Mouse (Mus musculus) layer of hippocampus, postnatal 25 days (tissue): ENCODE data around the gene Kbtbd3. TPM values are rescaled to one million over a fixed set of nuclear protein-coding genes. Genes with fewer than 3 reads are reported as not detected.

Experiments
- DNase-seq, 2 experiments: peaks; one replicate each; pipeline ENCODE4 v3.0.0; 2022; ENCODE audit warnings: mixed read lengths in 2 of 2, low spot score in 1 of 2; ENCODE audit errors: extremely low spot score in 1 of 2
- total RNA-seq, 2 experiments: library from RNA; stranded (reverse); gene quantifications; 2 replicates each; pipeline ENCODE4 v1.2.3; 2021

The Kbtbd3 gene
- 10 to 100 TPM; 10.4 to 11.2 TPM for total RNA-seq

- DNase-seq, result peak; percentile 89 to 91
Observed at GRCm38 (mm10) chr9:4309351-4310085, at the start of gene Kbtbd3, which contains the start of gene Aasdhppt. Gene Kbtbd3 (plus strand): TSS chr9:4309833. Gene Aasdhppt (minus strand): TSS chr9:4309471.

GRCm38 (mm10) chr9:4259841-4260745 is 49.5 kb upstream of the Kbtbd3 start:
- DNase-seq, result peak in 1 of 2 experiments; percentile 41

GRCm38 (mm10) chr9:4260746-4261090 is 48.9 kb upstream of the Kbtbd3 start:
- DNase-seq, result no peak

- no peak for DNase-seq
Observed at GRCm38 (mm10) chr9:4266881-4267280, 42.8 kb upstream of the Kbtbd3 start.

- DNase-seq, result no peak
Observed at GRCm38 (mm10) chr9:4283850-4284249, 25.8 kb upstream of the Kbtbd3 start.

GRCm38 (mm10) chr9:4300466-4300865 is 9.2 kb upstream of the Kbtbd3 start:
- no peak for DNase-seq

- DNase-seq, result no peak
Observed at GRCm38 (mm10) chr9:4304867-4305266, 4.8 kb upstream of the Kbtbd3 start.

- no peak for DNase-seq
Observed at GRCm38 (mm10) chr9:4308628-4309350, 844 bp upstream of the Kbtbd3 start.

GRCm38 (mm10) chr9:4310706-4311105 is 1.1 kb downstream of the Kbtbd3 start:
- no peak for DNase-seq

- DNase-seq, result no peak
Observed at GRCm38 (mm10) chr9:4311162-4311561, 1.5 kb downstream of the Kbtbd3 start.

- no peak for DNase-seq
Observed at GRCm38 (mm10) chr9:4313946-4314345, 4.3 kb downstream of the Kbtbd3 start.

- no peak for DNase-seq
Observed at GRCm38 (mm10) chr9:4315746-4316145, 6.1 kb downstream of the Kbtbd3 start.

- DNase-seq, result no peak
Observed at GRCm38 (mm10) chr9:4318939-4319721, 9.5 kb downstream of the Kbtbd3 start.

GRCm38 (mm10) chr9:4353163-4353562 is 43.5 kb downstream of the Kbtbd3 start:
- no peak for DNase-seq

GRCm38 (mm10) chr9:4375828-4376639 is 66.4 kb downstream of the Kbtbd3 start, which contains the start of gene Msantd4:
Gene Msantd4 (plus strand): TSS chr9:4376562.
- DNase-seq, result peak; percentile 87

- DNase-seq, result no peak
Observed at GRCm38 (mm10) chr9:4376640-4377120, 67.0 kb downstream of the Kbtbd3 start.
